Mouse (Mus musculus) liver, embryonic 14.5 days (tissue): ENCODE data around the gene Terb2.

ENCODE experiments used
- CTCF ChIP-seq: IDR thresholded peaks from 2 replicates; pipeline ENCODE4 v1.5.1; 2016; ENCODE audit warnings: antibody characterized with exemption, low read depth, control low read depth
- EP300 ChIP-seq: IDR thresholded peaks from 2 replicates; pipeline ENCODE4 v1.6.1; 2016; ENCODE audit warnings: antibody characterized with exemption, low read depth

DNA sequence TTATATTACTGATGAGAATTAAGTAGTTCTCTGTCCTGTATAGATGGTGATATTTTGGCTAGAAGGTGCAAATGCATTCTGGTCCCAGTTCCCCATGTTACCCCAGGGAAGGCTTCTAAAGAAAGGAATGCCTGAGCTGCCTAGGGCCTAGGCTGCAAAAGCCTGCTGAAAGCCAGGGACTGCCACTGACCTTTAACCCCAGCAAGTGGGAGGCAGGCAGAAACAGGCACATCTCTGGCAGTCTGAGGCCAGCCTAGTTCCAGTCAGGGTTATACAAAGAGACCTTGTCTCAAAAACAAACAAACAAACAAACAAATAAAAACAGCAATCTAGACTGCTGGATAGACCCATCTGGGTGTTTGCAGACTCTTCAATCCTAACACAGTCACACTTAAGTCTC lies 54.7 kb downstream of the Terb2 start:
- TF ChIP-seq EP300 (no peak), CTCF (no peak)
